Mouse (Mus musculus) lung, postnatal 0 days (tissue): ENCODE measurements around the gene Homer2. TPM values are rescaled to one million over a fixed set of nuclear protein-coding genes. Genes with fewer than 3 reads are reported as not detected.
A peak's percentile ranks its signal among the peaks of the same experiment; 100 is the strongest.

Source experiments
- ATAC-seq: fragments of 200-750 bp; cut with Nextera tagmentation; 2 replicates; pipeline ENCODE4 v1.8.0; 2017; ENCODE audit warnings: moderate library complexity
- DNase-seq: peaks from one replicate; pipeline ENCODE4 v3.0.0-alpha.2; 2016; ENCODE audit warnings: low spot score
- H3K27ac ChIP-seq: fragments of 300-500 bp; sonication (generic); 2 replicates; pipeline ENCODE4 v1.5.1; 2014; ENCODE audit warnings: antibody characterized with exemption, mild to moderate bottlenecking, low read length, mixed read lengths
- H3K27me3 ChIP-seq: fragments of 300-500 bp; sonication (generic); replicated peaks from 2 replicates; pipeline ENCODE4 v1.6.1; 2014; ENCODE audit warnings: low read length, mixed read lengths; ENCODE audit not compliant: insufficient read depth
- H3K36me3 ChIP-seq: fragments of 300-500 bp; sonication (generic); 2 replicates; pipeline ENCODE4 v1.6.1; 2014; ENCODE audit warnings: low read length, mixed read lengths; ENCODE audit not compliant: insufficient read depth
- H3K4me1 ChIP-seq: fragments of 300-500 bp; sonication (generic); 2 replicates; pipeline ENCODE4 v1.6.1; 2014; ENCODE audit warnings: antibody characterized with exemption, low read depth, low read length, mixed read lengths; ENCODE audit not compliant: insufficient read depth
- H3K4me2 ChIP-seq: fragments of 300-500 bp; sonication (generic); replicated peaks from 2 replicates; pipeline ENCODE4 v1.6.1; 2014; ENCODE audit warnings: low read depth, mild to moderate bottlenecking, low read length, moderate library complexity, mixed read lengths
- H3K4me3 ChIP-seq: fragments of 300-500 bp; sonication (generic); 2 replicates; pipeline ENCODE4 v1.5.1; 2014; ENCODE audit warnings: low read depth, low read length
- H3K9ac ChIP-seq: fragments of 300-500 bp; sonication (generic); replicated peaks from 2 replicates; pipeline ENCODE4 v1.6.1; 2014; ENCODE audit warnings: low read depth, mild to moderate bottlenecking
- H3K9me3 ChIP-seq: fragments of 300-500 bp; sonication (generic); 2 replicates; pipeline ENCODE4 v1.6.1; 2016; ENCODE audit warnings: low read length, mixed read lengths
- CTCF ChIP-seq: IDR thresholded peaks from 2 replicates; pipeline ENCODE4 v1.5.1; 2016; ENCODE audit warnings: antibody characterized with exemption, mild to moderate bottlenecking
- EP300 ChIP-seq: IDR thresholded peaks from 2 replicates; pipeline ENCODE4 v1.6.1; 2016; ENCODE audit warnings: antibody characterized with exemption, mild to moderate bottlenecking, control low read depth
- WGBS: fragments of 180-500 bp; shearing (Covaris S2); extraction: QIAGEN DNeasy Blood & Tissue Kit; methylation state at CpG from one replicate; pipeline ENCODE4 v1.1.7; 2014; 5-methylcytosine and 5-hydroxymethylcytosine counted together
- polyA plus RNA-seq: library from polyadenylated mRNA; unstranded; fragments of >200 nt; fragmentation: Nextera tagmentation; extraction: Ambion mirVana; gene quantifications from 2 replicates; pipeline ENCODE4 v1.2.1, GENCODE M21; 2015

The Homer2 gene
- 16.8 and 18.6 TPM in 2 replicates for polyA plus RNA-seq

DNA sequence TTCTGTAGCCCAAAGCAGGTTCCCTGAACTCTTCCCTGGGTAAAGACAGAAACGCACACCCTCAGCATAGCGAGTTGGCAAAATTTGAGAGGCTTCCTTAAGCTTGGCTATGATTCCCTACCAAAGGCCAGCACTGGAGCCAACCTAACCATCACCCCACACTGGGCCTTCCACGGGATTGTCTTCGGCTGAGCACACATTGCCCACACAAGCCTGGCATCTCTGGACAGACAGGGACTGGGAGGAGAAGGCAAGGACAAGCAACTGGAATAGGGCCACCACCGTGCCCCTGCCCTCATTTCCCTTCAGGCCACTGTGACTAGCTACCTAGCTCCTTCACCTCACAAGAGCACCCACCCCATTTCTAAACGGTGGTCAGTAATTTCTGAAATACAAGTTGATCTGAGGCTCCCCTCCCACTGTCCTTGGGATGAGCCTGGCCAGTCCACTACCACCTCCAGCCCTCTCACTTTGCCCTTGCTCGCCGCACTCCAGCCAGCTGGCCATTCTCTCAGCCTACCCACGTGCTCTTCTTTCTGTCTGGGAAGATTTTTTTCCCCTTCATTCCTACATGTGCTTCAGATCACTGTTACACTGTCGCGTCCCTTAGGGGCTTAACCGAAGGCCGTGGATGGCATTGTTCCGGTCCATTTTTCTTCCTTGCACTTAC lies at the start of gene Homer2:
TSS of gene Homer2 (minus strand) at position 57 of the 670 bp plus-strand sequence.
- TF ChIP-seq EP300 (no peak), CTCF (no peak)
- Histone ChIP-seq H3K4me3 (peak within 1 kb of the TSS; percentile 56), H3K9ac (peak within 1 kb of the TSS; percentile 29; the same call in 1 of the 2 replicates), H3K9me3 (no peaks in the 10 kb centered on the region), H3K27me3 (peaks cover 7% of the 10 kb centered on the region; the same call in 1 of the 2 replicates), H3K36me3 (no peaks in the 10 kb centered on the region), H3K27ac (no peak within 1 kb of the TSS), H3K4me2 (peak within 1 kb of the TSS; percentile 90), H3K4me1 (0 out of 2 replicates have a peak, but pooled peaks cover 4% of the 10 kb centered on the region)
- 54% methylated on average over 14 of the region's 14 CpGs for WGBS
- no peak for ATAC-seq
- DNase-seq, result no peak

DNA sequence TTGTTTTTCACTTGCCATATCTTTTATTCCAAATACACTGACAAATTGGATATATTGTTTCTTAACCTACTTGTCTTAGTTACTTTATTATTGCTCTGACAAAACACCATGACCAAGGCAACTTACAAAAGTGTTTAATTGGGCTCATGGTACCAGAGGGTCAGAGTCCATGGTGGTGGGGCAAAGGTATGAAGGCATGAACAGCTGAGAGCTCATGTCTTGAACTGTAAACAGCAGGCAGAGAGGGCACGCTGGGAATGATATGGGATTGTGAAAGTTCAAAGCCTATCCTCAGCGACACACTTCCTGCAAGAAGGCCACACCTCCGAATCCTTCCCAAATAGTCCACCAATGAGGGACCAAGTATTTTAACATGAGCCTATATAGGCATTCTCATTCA lies 40.6 kb upstream of the Homer2 start:
- WGBS, result 69% methylated on average over 3 of the region's 3 CpGs

DNA sequence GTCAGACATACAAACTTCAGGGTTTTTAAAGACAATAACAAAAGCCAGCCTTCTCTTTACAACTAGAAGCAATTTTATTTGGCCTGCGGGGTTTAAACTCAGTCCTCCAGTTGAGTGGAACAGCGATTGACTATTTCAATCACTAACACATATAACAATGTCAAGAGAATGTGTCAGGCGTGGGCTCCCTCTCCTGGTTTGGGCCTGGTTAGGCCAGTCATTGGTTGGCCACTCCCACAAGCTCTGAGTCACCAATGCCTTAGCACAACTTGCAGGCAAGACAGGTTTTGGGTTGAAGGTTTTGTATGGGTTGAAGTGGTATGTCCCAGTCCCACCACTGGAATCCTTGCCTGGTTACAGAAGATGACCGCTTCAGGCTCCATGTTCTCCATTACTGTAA lies 36.8 kb upstream of the Homer2 start:
- H3K36me3 ChIP-seq, result no peaks in the 10 kb centered on the region
- no peaks in the 10 kb centered on the region for H3K4me1 ChIP-seq
- TF ChIP-seq CTCF (peak; percentile 73), EP300 (no peak)
- H3K4me3 ChIP-seq, result no peak overlapping the region
- peak; percentile 62 for ATAC-seq
- H3K27ac ChIP-seq, result no peak overlapping the region
- H3K27me3 ChIP-seq, result no peaks in the 10 kb centered on the region
- 53% methylated on average over 4 of the region's 4 CpGs for WGBS
- no peak overlapping the region for H3K9ac ChIP-seq
- no peak overlapping the region for H3K4me2 ChIP-seq
- H3K9me3 ChIP-seq, result 0 out of 2 replicates have a peak, but pooled peaks cover 2% of the 10 kb centered on the region
- peak; percentile 78 for DNase-seq

More for the DNA sequence above, 40.6 kb upstream of the Homer2 start:
- H3K4me3 ChIP-seq, result no peak overlapping the region
- H3K27ac ChIP-seq, result no peak overlapping the region
- no peak overlapping the region for H3K9ac ChIP-seq
- DNase-seq (no peak), ATAC-seq (no peak)
- no peaks in the 10 kb centered on the region for H3K27me3 ChIP-seq
- no peaks in the 10 kb centered on the region for H3K36me3 ChIP-seq
- 0 out of 2 replicates have a peak, but pooled peaks cover 2% of the 10 kb centered on the region for H3K9me3 ChIP-seq
- no peaks in the 10 kb centered on the region for H3K4me1 ChIP-seq
- H3K4me2 ChIP-seq, result no peak overlapping the region
- TF ChIP-seq CTCF, result no peak
- TF ChIP-seq EP300, result no peak

DNA sequence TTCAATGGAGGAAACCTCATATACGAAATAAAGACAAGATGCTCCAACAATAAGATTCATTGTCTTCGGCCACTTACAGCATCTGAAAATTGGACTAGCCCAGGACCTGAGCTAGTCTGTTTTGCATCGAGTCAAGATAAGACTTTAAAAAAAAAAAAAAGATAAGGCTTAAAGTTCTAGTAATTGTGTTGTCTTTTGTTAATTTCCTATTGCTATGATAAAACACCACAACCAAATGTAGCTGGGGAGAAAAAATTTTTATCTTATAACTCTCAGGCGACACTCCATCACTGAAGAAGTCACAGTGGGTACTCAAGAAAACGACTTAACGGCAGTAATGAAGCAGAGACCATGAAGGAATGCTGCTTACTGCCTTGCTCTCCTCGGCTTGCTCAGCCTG lies 32.7 kb upstream of the Homer2 start:
- TF ChIP-seq EP300 (no peak), CTCF (no peak)
- 80% methylated on average over 7 of the region's 7 CpGs for WGBS
- Histone ChIP-seq H3K36me3 (no peaks in the 10 kb centered on the region), H3K27me3 (no peaks in the 10 kb centered on the region), H3K27ac (no peak overlapping the region), H3K4me3 (no peak overlapping the region), H3K9me3 (no peaks in the 10 kb centered on the region), H3K9ac (no peak overlapping the region), H3K4me2 (no peak overlapping the region), H3K4me1 (no peaks in the 10 kb centered on the region)
- no peak for DNase-seq
- no peak for ATAC-seq

DNA sequence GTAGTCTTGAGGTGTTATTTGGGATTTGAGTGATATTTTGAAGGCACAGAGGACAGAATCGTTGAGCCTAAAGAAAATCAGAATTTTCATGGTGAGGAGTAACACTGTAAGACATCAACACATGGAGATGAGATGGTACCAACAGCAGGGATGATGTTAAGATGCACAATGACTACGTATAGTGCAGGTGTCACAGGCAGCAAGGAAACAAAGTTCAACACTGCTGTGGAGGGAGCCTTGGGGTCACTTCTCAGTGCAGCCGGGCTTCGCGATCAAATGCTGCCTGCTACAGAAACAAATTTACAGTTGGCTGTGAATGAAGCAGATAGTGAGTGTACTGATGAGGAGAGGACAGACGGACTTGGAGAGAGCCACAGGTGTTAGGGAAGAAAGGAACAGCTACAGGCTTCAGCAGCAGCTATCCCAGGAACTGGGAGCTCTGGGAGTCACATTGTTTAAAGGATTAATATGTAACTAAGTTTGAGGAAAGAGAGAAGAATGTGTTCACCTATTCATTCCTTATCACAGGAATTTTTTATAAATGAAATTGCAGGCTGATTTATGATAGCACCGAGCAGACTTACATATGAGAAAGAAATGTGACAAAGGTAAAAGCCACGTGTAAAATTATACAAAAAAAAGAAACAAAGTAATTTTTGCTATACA lies 31.5 kb upstream of the Homer2 start:
- no peak overlapping the region for H3K9ac ChIP-seq
- DNase-seq (no peak), ATAC-seq (no peak)
- WGBS, result 35% methylated on average over 8 of the region's 8 CpGs
- H3K4me3 ChIP-seq, result no peak overlapping the region
- H3K4me2 ChIP-seq, result no peak overlapping the region
- H3K36me3 ChIP-seq, result no peaks in the 10 kb centered on the region
- no peak overlapping the region for H3K27ac ChIP-seq
- no peaks in the 10 kb centered on the region for H3K4me1 ChIP-seq
- H3K9me3 ChIP-seq, result no peaks in the 10 kb centered on the region
- no peak for TF ChIP-seq CTCF
- no peak for TF ChIP-seq EP300
- no peaks in the 10 kb centered on the region for H3K27me3 ChIP-seq

DNA sequence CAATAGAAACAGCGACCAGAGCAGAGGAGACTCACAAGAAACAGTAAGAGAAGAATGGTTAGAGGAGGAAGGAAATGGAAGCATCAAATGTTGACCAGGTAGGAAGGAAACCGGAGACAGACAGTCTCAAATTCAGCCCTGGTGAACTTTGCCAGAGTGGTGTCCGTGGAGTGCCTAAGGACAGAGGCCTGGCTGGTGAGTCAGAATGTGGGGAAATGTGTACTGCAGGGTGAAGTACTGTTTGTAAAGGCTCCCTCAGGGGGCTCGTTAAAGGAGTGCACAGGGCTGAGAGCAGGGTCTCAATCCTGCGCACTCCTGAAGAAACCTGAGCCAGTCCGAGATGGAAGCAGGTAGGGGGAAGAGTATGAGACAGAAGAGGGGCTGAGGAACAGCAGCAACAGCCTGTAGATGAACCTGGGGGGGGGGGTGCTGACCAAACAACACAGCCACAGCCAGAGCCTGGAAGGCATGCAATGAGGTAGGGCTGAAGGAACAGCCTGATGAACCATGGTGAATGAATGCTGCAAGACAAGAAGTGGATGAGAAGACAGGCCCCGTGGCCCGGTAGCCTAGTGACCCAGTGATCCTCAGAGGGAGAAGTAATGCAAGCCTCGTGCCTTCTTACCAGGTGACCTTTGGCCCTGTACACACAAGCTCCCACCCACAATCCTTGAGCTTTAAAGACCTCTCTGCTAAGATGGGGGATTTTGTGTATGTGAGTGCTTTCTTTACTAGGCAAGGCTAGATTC lies 28.1 kb upstream of the Homer2 start:
- Histone ChIP-seq H3K4me1 (no peaks in the 10 kb centered on the region), H3K4me3 (no peak overlapping the region), H3K27ac (no peak overlapping the region), H3K4me2 (no peak overlapping the region), H3K27me3 (no peaks in the 10 kb centered on the region), H3K9ac (no peak overlapping the region), H3K9me3 (no peaks in the 10 kb centered on the region), H3K36me3 (no peaks in the 10 kb centered on the region)
- TF ChIP-seq CTCF, result no peak
- TF ChIP-seq EP300, result no peak
- 43% methylated on average over 9 of the region's 9 CpGs for WGBS
- ATAC-seq, result peak; percentile 52
- peak; percentile 40 for DNase-seq
